Mouse (Mus musculus) R1 (cell line): ENCODE results near the gene Gstp1.
"Not testable (repeated sequence)": the region's sequence is repeated elsewhere in the genome, so short reads cannot be mapped to it uniquely, and the experiment has no call there.

Experiments used
- DNase-seq: peaks from one replicate; pipeline ENCODE4 v3.0.0-alpha.2; 2018; ENCODE audit warnings: low read depth, low spot score

Gstp1 gene

GRCm38 (mm10) chr19:4040941-4041340, 3.2 kb upstream of the Gstp1 start:
- peak; percentile 73 for DNase-seq

GRCm38 (mm10) chr19:4037154-4037787, 514 bp downstream of the Gstp1 start:
- not testable (repeated sequence) for DNase-seq

DNA sequence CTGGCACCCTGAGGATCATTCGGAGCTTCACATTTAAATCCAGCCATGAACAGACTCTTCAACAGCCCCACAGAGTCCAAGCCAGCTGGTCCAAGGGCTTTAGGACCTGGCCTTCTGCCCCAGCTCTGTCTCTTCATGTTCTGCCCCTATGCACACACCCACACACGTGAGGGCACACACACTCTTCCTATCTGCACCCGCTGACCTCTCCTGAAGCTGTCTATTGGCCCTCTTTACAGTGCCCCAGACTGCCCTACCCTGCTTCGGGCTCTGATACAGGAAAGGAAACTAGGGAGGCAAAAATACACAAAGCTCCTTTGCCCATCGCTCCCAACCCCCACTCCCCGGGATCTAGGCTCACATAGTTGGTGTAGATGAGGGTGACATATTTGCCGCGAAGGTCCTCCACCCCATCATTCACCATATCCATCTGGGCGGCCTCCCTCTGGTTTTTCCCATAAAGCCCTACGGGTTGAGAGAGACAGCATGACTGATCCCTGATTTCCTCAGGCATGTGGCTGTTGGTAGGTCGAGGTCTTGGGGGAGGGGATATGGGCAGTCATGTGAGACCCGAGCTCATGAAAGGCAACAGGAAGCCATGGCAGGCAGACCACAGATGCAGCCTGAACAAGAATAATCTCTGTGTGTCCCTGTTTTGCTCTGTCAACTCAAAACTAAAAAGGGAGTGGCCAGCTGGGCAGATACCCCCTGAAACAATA, 1.3 kb downstream of the Gstp1 start:
- DNase-seq = no peak

- no peak for DNase-seq
Observed at GRCm38 (mm10) chr19:4033742-4034141, 4.0 kb downstream of the Gstp1 start.

DNA sequence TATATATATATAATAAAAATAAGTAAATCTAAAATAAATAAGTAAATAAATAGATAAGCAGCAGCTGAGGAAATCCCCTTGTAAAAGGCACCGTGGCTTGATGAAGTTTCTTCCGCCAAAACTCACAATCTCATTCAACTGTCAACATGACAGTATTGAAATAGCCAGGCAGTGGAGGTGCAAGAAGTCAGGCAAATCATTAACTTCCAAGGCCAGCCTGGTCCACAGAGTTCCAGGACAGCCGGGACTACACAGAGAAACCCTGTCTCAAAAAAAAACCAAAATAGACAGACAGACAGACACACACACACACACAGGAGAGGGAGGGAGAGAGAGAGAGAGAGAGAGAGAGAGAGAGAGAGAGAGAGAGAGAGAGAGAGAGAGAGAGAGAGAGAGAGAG, 4.5 kb downstream of the Gstp1 start:
- DNase-seq = no peak

DNA sequence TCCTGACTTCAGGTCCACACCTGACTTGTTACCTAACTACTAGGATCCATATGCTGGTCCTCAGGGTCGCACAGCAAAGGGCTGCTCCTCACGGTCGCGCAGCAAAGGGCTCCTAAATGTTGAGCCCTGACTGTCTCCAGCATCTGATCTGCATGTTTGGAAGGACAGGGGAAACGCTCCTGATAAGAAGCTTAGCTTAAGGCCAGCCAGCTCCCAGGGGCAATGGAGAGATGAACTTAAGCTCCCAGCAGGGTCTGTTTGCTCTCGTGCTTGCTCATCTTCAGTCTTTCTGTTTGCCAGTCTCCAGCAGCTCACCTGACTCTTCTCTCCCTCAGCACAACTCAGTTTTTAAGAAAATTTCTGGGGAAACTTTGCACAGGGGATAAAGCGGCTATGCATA, 5.1 kb downstream of the Gstp1 start:
- DNase-seq = no peak

- no peak for DNase-seq
Observed at GRCm38 (mm10) chr19:4027576-4027975, 10.2 kb downstream of the Gstp1 start.

GRCm38 (mm10) chr19:4023185-4023584, 14.6 kb downstream of the Gstp1 start:
- no peak for DNase-seq

DNA sequence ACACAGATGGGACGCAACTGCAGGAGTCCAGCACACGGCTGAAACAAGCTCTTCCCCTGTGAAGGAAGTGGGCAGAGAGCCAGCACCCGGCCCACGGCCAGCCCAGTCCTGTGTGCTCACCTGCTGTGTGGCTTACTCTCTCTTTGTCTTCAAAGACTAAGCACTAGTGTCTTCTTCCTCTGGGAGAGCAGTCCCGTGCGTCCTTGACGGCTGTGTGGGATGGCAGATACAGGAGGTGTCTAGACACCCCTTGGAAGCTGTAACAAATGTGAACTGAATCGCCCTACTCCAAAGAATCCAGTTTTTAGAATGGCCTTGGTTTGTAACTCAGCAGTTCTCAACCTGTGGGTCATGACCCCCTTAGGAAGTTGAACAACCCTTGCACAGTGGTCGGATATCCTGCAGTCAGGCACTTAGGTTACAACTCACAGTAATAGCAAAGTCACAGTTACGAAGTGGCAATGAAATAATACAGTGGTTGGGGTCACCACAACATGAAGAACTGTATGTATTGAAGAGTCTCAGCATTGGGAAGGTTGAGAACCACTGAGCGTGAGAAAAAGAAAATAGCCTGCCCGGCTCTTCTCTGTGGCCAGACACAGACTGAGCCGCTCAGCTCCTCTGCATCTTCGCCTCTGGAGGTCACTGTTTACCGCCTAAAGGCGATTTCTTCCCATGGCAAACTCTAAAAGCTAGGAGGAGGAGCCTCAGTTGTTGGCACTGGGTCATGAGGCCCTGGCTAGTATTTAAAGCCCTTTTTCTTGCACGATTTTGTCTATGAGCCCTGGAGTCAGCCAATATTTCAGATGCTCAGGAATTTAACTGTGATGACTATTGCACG, 18.8 kb downstream of the Gstp1 start:
- peak; percentile 91 for DNase-seq

GRCm38 (mm10) chr19:4017921-4018587, 19.7 kb downstream of the Gstp1 start:
- DNase-seq = peak; percentile 27

DNA sequence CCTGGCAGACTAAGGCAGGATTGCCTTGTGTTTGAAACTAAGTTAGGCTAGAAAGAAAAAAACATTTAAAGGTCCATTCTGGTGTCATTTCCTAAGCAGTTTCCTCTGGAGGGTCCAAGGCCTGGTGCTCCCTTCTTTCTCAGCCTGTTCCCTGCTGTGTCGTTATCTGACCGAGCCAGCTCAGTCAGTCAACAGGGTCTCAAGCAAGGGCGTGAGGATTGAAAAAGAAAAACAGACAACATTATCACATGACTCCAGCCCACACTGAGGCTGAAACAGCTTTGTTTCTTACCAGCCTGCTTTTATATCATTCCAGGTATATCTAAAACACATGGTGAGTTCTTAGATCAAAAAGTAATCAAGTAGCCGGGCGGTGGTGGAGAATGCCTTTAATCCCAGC, 22.1 kb downstream of the Gstp1 start:
- peak; percentile 48 for DNase-seq

DNA sequence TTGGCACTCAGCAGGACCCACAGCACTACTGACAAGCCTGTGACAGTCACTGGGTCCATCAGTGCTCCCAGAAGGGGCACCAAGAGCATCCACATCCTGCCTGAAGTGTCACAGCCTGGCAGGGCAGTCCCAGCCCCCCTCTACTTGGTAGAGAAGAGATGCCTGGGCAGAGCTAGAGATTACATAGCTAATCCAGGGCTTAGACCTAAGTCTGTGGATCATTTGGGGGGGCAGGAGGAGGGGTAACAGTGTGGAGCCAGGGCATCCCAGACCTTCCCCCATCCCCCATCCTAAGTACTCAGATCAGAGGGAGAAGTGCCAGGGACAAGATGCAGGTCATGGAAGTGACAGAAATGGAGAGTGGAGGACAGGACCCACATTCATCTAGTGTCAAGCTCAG, 23.0 kb downstream of the Gstp1 start:
- no peak for DNase-seq

- DNase-seq = no peak
Observed at GRCm38 (mm10) chr19:4013066-4013465, 24.7 kb downstream of the Gstp1 start.

GRCm38 (mm10) chr19:4012432-4013022, 25.3 kb downstream of the Gstp1 start, which contains the start of gene Ndufv1:
TSS of gene Ndufv1 (minus strand) at chr19:4012806.
- DNase-seq = peak; percentile 100

DNA sequence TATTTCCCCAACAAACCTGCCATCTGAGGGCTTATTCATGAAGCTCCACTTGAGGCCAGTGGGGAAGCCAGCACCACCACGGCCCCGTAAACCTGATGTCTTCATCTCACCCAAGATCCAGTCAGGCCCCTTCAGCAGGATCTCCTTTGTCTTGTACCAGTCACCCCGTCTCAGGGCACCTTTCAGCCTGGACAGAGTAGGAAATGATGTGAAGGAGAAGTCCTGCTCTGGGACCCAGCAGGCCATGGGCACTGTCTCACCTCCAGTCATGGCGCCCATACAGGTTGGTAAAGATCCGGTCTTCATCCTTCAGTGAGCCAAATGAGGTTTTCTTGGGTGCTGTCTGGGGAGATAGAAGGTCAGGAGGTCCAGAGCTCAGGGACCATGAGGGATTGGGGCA, 26.7 kb downstream of the Gstp1 start:
- DNase-seq = no peak

GRCm38 (mm10) chr19:4005971-4006370, 31.8 kb downstream of the Gstp1 start:
- DNase-seq = no peak

DNA sequence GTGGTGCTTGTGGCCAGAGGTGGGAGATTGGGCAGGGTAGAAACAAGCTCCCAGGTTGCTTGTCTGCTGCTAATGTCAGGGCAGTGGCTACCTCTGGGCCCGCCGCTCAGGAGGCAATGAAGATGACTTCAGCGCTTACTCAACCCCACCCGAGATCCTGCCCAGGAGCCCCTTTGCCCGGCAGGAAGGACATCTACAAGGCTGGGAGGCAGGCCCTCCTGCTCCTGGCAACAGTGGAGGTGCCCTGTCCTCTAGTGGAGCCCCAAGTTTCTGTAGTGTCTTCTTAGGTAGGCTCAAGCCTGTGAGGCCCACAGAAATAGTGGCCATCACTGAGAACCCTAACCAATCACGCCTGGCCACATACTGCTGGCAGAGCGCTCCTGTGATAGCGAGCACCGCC, 32.7 kb downstream of the Gstp1 start:
- DNase-seq = no peak

- DNase-seq = no peak
Observed at GRCm38 (mm10) chr19:4004331-4004730, 33.5 kb downstream of the Gstp1 start.

DNA sequence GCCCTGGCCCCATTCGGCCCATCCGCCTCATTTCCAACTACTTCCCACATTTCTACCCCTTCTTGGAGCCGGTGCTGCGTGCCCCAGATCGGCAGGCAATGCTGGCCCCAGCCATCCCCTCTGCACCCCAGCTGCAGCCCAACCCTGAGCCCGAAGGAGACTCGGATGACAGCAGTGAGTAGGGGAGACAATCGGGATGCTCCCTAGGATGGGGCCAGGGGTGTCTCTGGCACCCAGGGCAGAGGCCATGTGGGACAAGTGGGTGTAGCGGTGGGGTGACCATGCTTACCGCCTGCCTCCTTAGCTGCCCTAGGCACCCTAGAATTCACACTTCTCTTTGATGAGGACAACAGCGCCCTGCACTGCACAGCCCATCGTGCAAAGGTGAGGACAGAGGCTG, 34.1 kb downstream of the Gstp1 start:
- no peak for DNase-seq

- no peak for DNase-seq
Observed at GRCm38 (mm10) chr19:4003112-4003511, 34.7 kb downstream of the Gstp1 start, which contains the start of gene Doc2g. TSS of gene Doc2g (plus strand) at chr19:4003313.

DNA sequence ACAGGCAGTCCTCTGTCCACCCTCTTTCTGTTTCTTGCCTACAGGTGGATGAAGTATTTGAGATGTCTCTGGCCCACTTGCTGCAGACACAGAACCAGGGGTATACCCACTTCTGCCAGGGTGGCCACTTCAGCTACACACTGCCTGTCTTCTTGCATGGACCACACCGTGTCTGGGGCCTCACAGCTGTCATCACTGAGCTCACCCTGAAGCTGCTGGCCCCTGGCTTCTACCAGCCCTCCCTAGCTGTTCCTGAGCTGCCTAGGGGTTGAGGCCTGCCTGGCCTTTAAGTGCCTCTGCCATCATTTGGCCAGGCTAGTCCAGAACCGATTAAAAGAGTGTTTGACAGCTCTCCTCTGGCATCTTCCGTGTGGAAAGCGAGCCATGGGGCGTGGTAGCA, 36.0 kb downstream of the Gstp1 start:
- no peak for DNase-seq
